Mouse (Mus musculus): ENCODE measurements around the gene Tbc1d1. TPM values are rescaled to one million over a fixed set of nuclear protein-coding genes. Genes with fewer than 3 reads are reported as not detected.

Tbc1d1 gene
- polyA plus RNA-seq, 1 experiment from 2014 or later: 11.5 TPM

GRCm38 (mm10) chr5:64274738-64275451 is 118.8 kb downstream of the Tbc1d1 start:
- 26% methylated on average over 17 of the region's 17 CpGs for WGBS
- Histone ChIP-seq H3K36me3 (ENCODE audit: control insufficient read depth, insufficient read depth, low read length) (peaks cover 8% of the 10 kb centered on the region), H3K4me3 (ENCODE audit: low read depth, low read length) (no peak overlapping the region), H3K27me3 (ENCODE audit: control insufficient read depth, insufficient read depth, low read length) (no peaks in the 10 kb centered on the region), H3K9me3 (ENCODE audit: control insufficient read depth, low read length) (no peaks in the 10 kb centered on the region), H3K27ac (replicated peaks) (no peak overlapping the region), H3K4me2 (replicated peaks; ENCODE audit: low read depth) (no peak overlapping the region), H3K4me1 (replicated peaks; ENCODE audit: control insufficient read depth, insufficient read depth) (no peaks in the 10 kb centered on the region), H3K9ac (ENCODE audit: low read length) (no peak overlapping the region)
- DNase-seq (ENCODE audit: low spot score): peak; percentile 44
- TF ChIP-seq CTCF (IDR thresholded peaks at IDR 0.05; ENCODE audit: low read depth) (peak; percentile 88), EP300 (optimal IDR thresholded peaks at IDR 0.05) (no peak)
- ATAC-seq (ENCODE audit: low FRiP score, low TSS enrichment): no peak

DNA sequence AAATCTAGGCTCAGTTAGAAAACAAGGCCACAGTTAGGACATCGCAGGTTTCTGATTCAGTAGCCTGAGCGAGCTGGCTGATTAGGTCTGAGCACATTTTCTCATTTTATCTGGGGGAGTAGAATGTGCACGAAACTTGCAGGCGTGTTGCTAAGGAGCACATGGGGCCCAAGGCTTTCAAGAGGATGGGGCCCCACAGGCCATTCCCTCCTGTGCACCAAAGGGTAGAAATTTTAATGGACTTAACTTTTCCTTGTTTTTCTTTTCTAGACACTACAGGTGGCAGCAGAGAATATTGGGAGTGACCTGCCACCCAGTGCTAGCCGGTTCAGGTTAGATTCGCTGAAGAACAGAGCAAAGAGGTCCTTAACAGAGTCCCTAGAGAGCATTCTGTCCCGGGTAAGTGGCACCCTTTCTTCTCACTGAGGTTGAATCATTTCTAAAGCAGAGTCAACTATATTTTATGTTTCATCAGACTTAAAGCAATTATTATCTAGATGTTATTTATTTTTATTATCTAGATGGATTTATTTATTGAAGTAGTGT is 121.6 kb downstream of the Tbc1d1 start:
- no peaks in the 10 kb centered on the region for H3K4me1 ChIP-seq (replicated peaks; ENCODE audit: control insufficient read depth, insufficient read depth)
- TF ChIP-seq CTCF (IDR thresholded peaks at IDR 0.05; ENCODE audit: low read depth) (0 out of 2 replicates have a peak, but pooled peaks have one; percentile 17), EP300 (optimal IDR thresholded peaks at IDR 0.05) (no peak)
- 70% methylated on average over 7 of the region's 7 CpGs for WGBS
- no peak overlapping the region for H3K4me2 ChIP-seq (replicated peaks; ENCODE audit: low read depth)
- peaks cover 7% of the 10 kb centered on the region; the same call in 1 of the 2 replicates for H3K36me3 ChIP-seq (ENCODE audit: control insufficient read depth, insufficient read depth, low read length)
- DNase-seq (ENCODE audit: low spot score) (no peak), ATAC-seq (ENCODE audit: low FRiP score, low TSS enrichment) (peak; percentile 38; the same call in 1 of the 2 replicates)
- H3K4me3 ChIP-seq (ENCODE audit: low read depth, low read length): no peak overlapping the region
- no peak overlapping the region for H3K9ac ChIP-seq (ENCODE audit: low read length)
- no peak overlapping the region for H3K27ac ChIP-seq (replicated peaks)
- H3K27me3 ChIP-seq (ENCODE audit: control insufficient read depth, insufficient read depth, low read length): no peaks in the 10 kb centered on the region
- no peaks in the 10 kb centered on the region for H3K9me3 ChIP-seq (ENCODE audit: control insufficient read depth, low read length)

- peak; percentile 83 for DNase-seq (ENCODE audit: low spot score)
- peak; percentile 85 for ATAC-seq (ENCODE audit: low FRiP score, low TSS enrichment)
- no peak overlapping the region for H3K4me3 ChIP-seq (ENCODE audit: low read depth, low read length)
- no peak for TF ChIP-seq EP300 (optimal IDR thresholded peaks at IDR 0.05)
- no peak for TF ChIP-seq CTCF (IDR thresholded peaks at IDR 0.05; ENCODE audit: low read depth)
- H3K9me3 ChIP-seq (ENCODE audit: control insufficient read depth, low read length): no peaks in the 10 kb centered on the region
- peaks cover 9% of the 10 kb centered on the region; the same call in 1 of the 2 replicates for H3K36me3 ChIP-seq (ENCODE audit: control insufficient read depth, insufficient read depth, low read length)
- H3K27ac ChIP-seq (replicated peaks): no peak overlapping the region; the same call in 1 of the 2 replicates
- WGBS: 45% methylated on average over 7 of the region's 7 CpGs
- no peak overlapping the region for H3K9ac ChIP-seq (ENCODE audit: low read length)
- H3K27me3 ChIP-seq (ENCODE audit: control insufficient read depth, insufficient read depth, low read length): no peaks in the 10 kb centered on the region
- H3K4me2 ChIP-seq (replicated peaks; ENCODE audit: low read depth): no peak overlapping the region
- H3K4me1 ChIP-seq (replicated peaks; ENCODE audit: control insufficient read depth, insufficient read depth): no peaks in the 10 kb centered on the region
Measured at GRCm38 (mm10) chr5:64279668-64280067, 123.6 kb downstream of the Tbc1d1 start.

DNA sequence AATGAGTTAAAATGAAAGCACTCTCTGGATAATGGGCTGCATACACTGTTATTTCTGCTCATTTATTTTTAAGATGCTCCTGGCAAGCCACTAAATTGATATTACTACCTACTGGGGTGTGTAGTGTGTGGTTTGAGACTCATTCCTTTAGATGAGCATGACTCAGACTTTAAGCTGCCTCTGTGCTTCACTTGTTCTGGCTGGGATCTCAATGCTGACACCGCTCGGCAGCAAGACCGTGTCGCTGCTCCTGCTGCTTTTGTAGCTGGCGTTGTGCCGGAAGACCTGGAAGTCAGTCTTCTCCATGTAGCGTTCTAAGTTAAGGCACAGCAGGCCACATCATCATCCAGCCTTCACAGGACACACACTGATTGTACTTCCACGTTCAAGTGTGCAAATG is 124.1 kb downstream of the Tbc1d1 start:
- Histone ChIP-seq H3K9ac (ENCODE audit: low read length) (no peak overlapping the region), H3K4me2 (replicated peaks; ENCODE audit: low read depth) (no peak overlapping the region), H3K36me3 (ENCODE audit: control insufficient read depth, insufficient read depth, low read length) (peaks cover 9% of the 10 kb centered on the region; the same call in 1 of the 2 replicates), H3K4me3 (ENCODE audit: low read depth, low read length) (no peak overlapping the region), H3K9me3 (ENCODE audit: control insufficient read depth, low read length) (no peaks in the 10 kb centered on the region), H3K27ac (replicated peaks) (peak overlapping the region; percentile 63; the same call in 1 of the 2 replicates), H3K27me3 (ENCODE audit: control insufficient read depth, insufficient read depth, low read length) (no peaks in the 10 kb centered on the region), H3K4me1 (replicated peaks; ENCODE audit: control insufficient read depth, insufficient read depth) (no peaks in the 10 kb centered on the region)
- no peak for DNase-seq (ENCODE audit: low spot score)
- WGBS: 55% methylated on average over 8 of the region's 8 CpGs
- TF ChIP-seq CTCF (IDR thresholded peaks at IDR 0.05; ENCODE audit: low read depth) (0 out of 2 replicates have a peak, but pooled peaks have one; percentile 4), EP300 (optimal IDR thresholded peaks at IDR 0.05) (no peak)
- ATAC-seq (ENCODE audit: low FRiP score, low TSS enrichment): peak; percentile 45; the same call in 1 of the 2 replicates

DNA sequence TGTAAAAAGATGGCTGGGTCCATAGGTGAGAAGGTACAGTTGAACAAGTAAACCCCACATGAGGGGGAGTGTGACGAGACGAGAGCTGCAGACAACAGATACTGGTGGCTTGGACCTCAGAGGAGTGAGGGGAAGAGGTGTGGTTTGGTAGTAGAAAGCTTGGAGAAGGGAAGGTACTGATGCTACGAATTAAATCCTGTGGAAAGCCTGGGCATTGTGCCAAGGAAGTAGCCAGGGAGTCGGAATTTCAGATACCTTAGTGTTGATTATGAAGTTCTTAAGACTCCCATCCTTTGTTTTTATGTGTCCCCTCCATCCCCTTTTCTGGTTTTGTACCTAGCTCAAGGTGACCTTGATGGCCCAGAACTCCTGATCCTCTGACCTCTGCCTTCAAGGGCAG is 124.5 kb downstream of the Tbc1d1 start:
- Histone ChIP-seq H3K4me2 (replicated peaks; ENCODE audit: low read depth) (no peak overlapping the region), H3K4me3 (ENCODE audit: low read depth, low read length) (no peak overlapping the region), H3K9me3 (ENCODE audit: control insufficient read depth, low read length) (no peaks in the 10 kb centered on the region), H3K36me3 (ENCODE audit: control insufficient read depth, insufficient read depth, low read length) (peaks cover 9% of the 10 kb centered on the region; the same call in 1 of the 2 replicates), H3K27me3 (ENCODE audit: control insufficient read depth, insufficient read depth, low read length) (no peaks in the 10 kb centered on the region), H3K27ac (replicated peaks) (peak overlapping the region; percentile 63; the same call in 1 of the 2 replicates), H3K9ac (ENCODE audit: low read length) (no peak overlapping the region), H3K4me1 (replicated peaks; ENCODE audit: control insufficient read depth, insufficient read depth) (no peaks in the 10 kb centered on the region)
- DNase-seq (ENCODE audit: low spot score) (no peak), ATAC-seq (ENCODE audit: low FRiP score, low TSS enrichment) (no peak)
- WGBS: 47% methylated on average over 4 of the region's 4 CpGs
- no peak for TF ChIP-seq CTCF (IDR thresholded peaks at IDR 0.05; ENCODE audit: low read depth)
- TF ChIP-seq EP300 (optimal IDR thresholded peaks at IDR 0.05): no peak

GRCm38 (mm10) chr5:64281674-64282073 is 125.6 kb downstream of the Tbc1d1 start:
- Histone ChIP-seq H3K36me3 (ENCODE audit: control insufficient read depth, insufficient read depth, low read length) (peaks cover 13% of the 10 kb centered on the region; the same call in 1 of the 2 replicates), H3K9me3 (ENCODE audit: control insufficient read depth, low read length) (no peaks in the 10 kb centered on the region), H3K27ac (replicated peaks) (no peak overlapping the region), H3K4me3 (ENCODE audit: low read depth, low read length) (no peak overlapping the region), H3K27me3 (ENCODE audit: control insufficient read depth, insufficient read depth, low read length) (no peaks in the 10 kb centered on the region), H3K4me1 (replicated peaks; ENCODE audit: control insufficient read depth, insufficient read depth) (no peaks in the 10 kb centered on the region), H3K4me2 (replicated peaks; ENCODE audit: low read depth) (no peak overlapping the region), H3K9ac (ENCODE audit: low read length) (no peak overlapping the region)
- no peak for DNase-seq (ENCODE audit: low spot score)
- no peak for TF ChIP-seq CTCF (IDR thresholded peaks at IDR 0.05; ENCODE audit: low read depth)
- no peak for TF ChIP-seq EP300 (optimal IDR thresholded peaks at IDR 0.05)
- ATAC-seq (ENCODE audit: low FRiP score, low TSS enrichment): peak; percentile 14; the same call in 1 of the 2 replicates
- 85% methylated on average over 7 of the region's 7 CpGs for WGBS
